Mouse (Mus musculus) C2C12 (cell line): ENCODE measurements at regions not wholly inside any gene's neighbourhood (a gene's known extent, or its start where the extent isn't known, plus 50 kb on each side); places are given as distances from the start of the nearest gene placed in this dataset.

Source experiments
- H3K27me3 ChIP-seq: one replicate; pipeline ENCODE4 v1.6.1; 2011; ENCODE audit not compliant: control insufficient read depth, insufficient read depth, insufficient read length
- H3K36me3 ChIP-seq: one replicate; pipeline ENCODE4 v1.6.1; 2011; ENCODE audit not compliant: control insufficient read depth, insufficient read depth
- H3K4me3 ChIP-seq: one replicate; pipeline ENCODE4 v1.5.1; 2011; ENCODE audit warnings: mild to moderate bottlenecking, control low read depth; ENCODE audit not compliant: poor library complexity, insufficient read depth, severe bottlenecking
- H3K79me2 ChIP-seq: one replicate; pipeline ENCODE4 v1.6.1; 2011; ENCODE audit not compliant: control insufficient read depth, insufficient read depth
- H3K79me3 ChIP-seq: one replicate; pipeline ENCODE4 v1.6.1; 2011; ENCODE audit warnings: low read depth, control low read depth
- H3ac ChIP-seq: one replicate; pipeline ENCODE3; 2011; ENCODE audit warnings: low read depth; ENCODE audit not compliant: control insufficient read depth, insufficient read length
- CEBPB ChIP-seq: IDR thresholded peaks from one replicate; pipeline ENCODE4 v1.6.1; 2011; ENCODE audit warnings: low read depth, mild to moderate bottlenecking, control low read depth, moderate library complexity
- CTCF ChIP-seq: IDR thresholded peaks from one replicate; pipeline ENCODE4 v1.5.1; 2011; ENCODE audit not compliant: control insufficient read depth, insufficient read depth, insufficient read length
- FOSL1 ChIP-seq: IDR thresholded peaks from one replicate; pipeline ENCODE4 v1.8.0; 2011; ENCODE audit warnings: mild to moderate bottlenecking, low read length; ENCODE audit not compliant: poor library complexity, insufficient read depth, severe bottlenecking
- MAX ChIP-seq: IDR thresholded peaks from one replicate; pipeline ENCODE4 v1.6.1; 2011; ENCODE audit warnings: mild to moderate bottlenecking, control low read depth
- MYOD1 ChIP-seq: IDR thresholded peaks from one replicate; pipeline ENCODE4 v1.6.1; 2011; ENCODE audit warnings: low read depth; ENCODE audit not compliant: control insufficient read depth, insufficient read length
- MYOG ChIP-seq: IDR thresholded peaks from one replicate; pipeline ENCODE4 v1.6.1; 2011; ENCODE audit not compliant: control insufficient read depth, insufficient read length; ENCODE audit errors: extremely low read depth
- USF1 ChIP-seq: IDR thresholded peaks from one replicate; pipeline ENCODE4 v1.6.1; 2011; ENCODE audit warnings: low read depth, mild to moderate bottlenecking, control low read depth, moderate library complexity

- Histone ChIP-seq H3ac (no peak overlapping the region), H3K4me3 (no peak overlapping the region), H3K36me3 (no peaks in the 10 kb centered on the region), H3K27me3 (no peaks in the 10 kb centered on the region), H3K79me2 (no peaks in the 10 kb centered on the region), H3K79me3 (no peaks in the 10 kb centered on the region)
- TF ChIP-seq CEBPB (no peak), MAX (no peak), MYOG (no peak), FOSL1 (no peak), MYOD1 (no peak), USF1 (no peak), CTCF (no peak)
Observed at GRCm38 (mm10) chr8:49263416-49263815, 419.7 kb upstream of the Tenm3 start.

- no peak overlapping the region for H3ac ChIP-seq
- H3K4me3 ChIP-seq, result no peak overlapping the region
- no peaks in the 10 kb centered on the region for H3K27me3 ChIP-seq
- H3K79me3 ChIP-seq, result no peaks in the 10 kb centered on the region
- no peaks in the 10 kb centered on the region for H3K36me3 ChIP-seq
- TF ChIP-seq MYOG (no peak), CTCF (no peak), MYOD1 (no peak)
- H3K79me2 ChIP-seq, result no peaks in the 10 kb centered on the region
Observed at GRCm38 (mm10) chr8:49262797-49263196, 419.0 kb upstream of the Tenm3 start.

GRCm38 (mm10) chr8:49255954-49256353 is 412.2 kb upstream of the Tenm3 start:
- no peak overlapping the region for H3ac ChIP-seq
- no peaks in the 10 kb centered on the region for H3K79me3 ChIP-seq
- H3K79me2 ChIP-seq, result no peaks in the 10 kb centered on the region
- TF ChIP-seq MAX (no peak), MYOG (no peak), FOSL1 (no peak), CTCF (no peak), MYOD1 (no peak), USF1 (no peak), CEBPB (no peak)
- no peak overlapping the region for H3K4me3 ChIP-seq
- no peaks in the 10 kb centered on the region for H3K27me3 ChIP-seq
- H3K36me3 ChIP-seq, result no peaks in the 10 kb centered on the region

- Histone ChIP-seq H3K79me3 (no peaks in the 10 kb centered on the region), H3ac (no peak overlapping the region), H3K79me2 (no peaks in the 10 kb centered on the region), H3K4me3 (no peak overlapping the region), H3K27me3 (no peaks in the 10 kb centered on the region), H3K36me3 (no peaks in the 10 kb centered on the region)
- TF ChIP-seq MYOD1 (no peak), FOSL1 (no peak), CTCF (no peak), USF1 (no peak), MAX (no peak), CEBPB (no peak), MYOG (no peak)
Observed at GRCm38 (mm10) chr8:49254311-49254828, 410.6 kb upstream of the Tenm3 start.

- Histone ChIP-seq H3K36me3 (no peaks in the 10 kb centered on the region), H3K4me3 (no peak overlapping the region), H3K79me3 (no peaks in the 10 kb centered on the region), H3ac (no peak overlapping the region), H3K79me2 (no peaks in the 10 kb centered on the region), H3K27me3 (no peaks in the 10 kb centered on the region)
- no peak for TF ChIP-seq MAX
- TF ChIP-seq MYOD1, result no peak
- no peak for TF ChIP-seq CTCF
- TF ChIP-seq MYOG, result no peak
- no peak for TF ChIP-seq CEBPB
- no peak for TF ChIP-seq FOSL1
- TF ChIP-seq USF1, result no peak
Observed at GRCm38 (mm10) chr8:49243002-49243401, 399.3 kb upstream of the Tenm3 start.

- TF ChIP-seq MYOG, result no peak
- TF ChIP-seq CTCF, result no peak
- no peak for TF ChIP-seq MAX
- no peak for TF ChIP-seq CEBPB
- TF ChIP-seq MYOD1, result no peak
- TF ChIP-seq USF1, result no peak
- no peak for TF ChIP-seq FOSL1
- Histone ChIP-seq H3K79me2 (no peaks in the 10 kb centered on the region), H3ac (no peak overlapping the region), H3K4me3 (no peak overlapping the region), H3K27me3 (no peaks in the 10 kb centered on the region), H3K36me3 (no peaks in the 10 kb centered on the region), H3K79me3 (no peaks in the 10 kb centered on the region)
Observed at GRCm38 (mm10) chr8:49236822-49237071, 393.0 kb upstream of the Tenm3 start.
